Mouse (Mus musculus): Measurements from ENCODE around the gene Fblim1.

GRCm38 (mm10) chr4:141583919-141584318, 22.0 kb downstream of the Fblim1 start:
- TF ChIP-seq CTCF (IDR thresholded peaks at IDR 0.05; ENCODE audit: extremely low read depth, insufficient read depth, insufficient read length, insufficient replicate concordance) (no peak), POLR2A (IDR thresholded peaks at IDR 0.05; ENCODE audit: low read depth, low read length) (no peak)

All from spleen, adult 2 months (tissue).